Mouse (Mus musculus): ENCODE data around the gene Ccdc9. TPM values are rescaled to one million over a fixed set of nuclear protein-coding genes. Genes with fewer than 3 reads are reported as not detected.
"Not testable (repeated sequence)": the region's sequence is repeated elsewhere in the genome, so short reads cannot be mapped to it uniquely, and the experiment has no call there.

The Ccdc9 gene
- total RNA-seq, 4 experiments from 2014 or later, result 28.4 to 37.4 (median 32.2) TPM

- DNase-seq (ENCODE audit: low spot score in 2 of 2), result no peak
These were observed 22.1 kb upstream of the Ccdc9 start for GRCm38 (mm10) chr7:16308555-16309317.

GRCm38 (mm10) chr7:16308093-16308492 lies 21.5 kb upstream of the Ccdc9 start, which contains the start of gene Bbc3:
TSS of gene Bbc3 (plus strand) at chr7:16308393.
- DNase-seq (ENCODE audit: low spot score in 2 of 2), result not testable (repeated sequence)

- not testable (repeated sequence) for DNase-seq (ENCODE audit: low spot score in 2 of 2)
These were observed 20.5 kb upstream of the Ccdc9 start for GRCm38 (mm10) chr7:16307141-16307540.

GRCm38 (mm10) chr7:16299419-16300035 lies 12.9 kb upstream of the Ccdc9 start:
- peak; percentile 71 to 82 for DNase-seq (ENCODE audit: low spot score in 2 of 2)

- DNase-seq (ENCODE audit: low spot score in 2 of 2), result no peak
These were observed 12.3 kb upstream of the Ccdc9 start for GRCm38 (mm10) chr7:16298927-16299326.

- no peak for DNase-seq (ENCODE audit: low spot score in 2 of 2)
These were observed 11.0 kb upstream of the Ccdc9 start for GRCm38 (mm10) chr7:16297616-16298015.

- peak; percentile 85 to 86 for DNase-seq (ENCODE audit: low spot score in 2 of 2)
These were observed 10.3 kb upstream of the Ccdc9 start for GRCm38 (mm10) chr7:16296766-16297390.

- DNase-seq (ENCODE audit: low spot score in 2 of 2), result no peak
These were observed 9.6 kb upstream of the Ccdc9 start for GRCm38 (mm10) chr7:16296146-16296545.

- peak; percentile 67 to 82 for DNase-seq (ENCODE audit: low spot score in 2 of 2)
These were observed 8.8 kb upstream of the Ccdc9 start for GRCm38 (mm10) chr7:16295321-16295900.

GRCm38 (mm10) chr7:16294837-16295236 lies 8.2 kb upstream of the Ccdc9 start:
- DNase-seq (ENCODE audit: low spot score in 2 of 2), result peak; percentile 87 to 92

- no peak for DNase-seq (ENCODE audit: low spot score in 2 of 2)
These were observed 7.8 kb upstream of the Ccdc9 start for GRCm38 (mm10) chr7:16294346-16294745.

GRCm38 (mm10) chr7:16287791-16288190 lies 1.2 kb upstream of the Ccdc9 start:
- no peak for DNase-seq (ENCODE audit: low spot score in 2 of 2)

- DNase-seq (ENCODE audit: low spot score in 2 of 2), result no peak
These were observed 421 bp upstream of the Ccdc9 start for GRCm38 (mm10) chr7:16287016-16287415.

- DNase-seq (ENCODE audit: low spot score in 2 of 2), result peak; percentile 68 to 81
These were observed 1.1 kb downstream of the Ccdc9 start for GRCm38 (mm10) chr7:16285450-16286025.

- no peak for DNase-seq (ENCODE audit: low spot score in 2 of 2)
These were observed 1.7 kb downstream of the Ccdc9 start for GRCm38 (mm10) chr7:16284904-16285303.

GRCm38 (mm10) chr7:16284001-16284400 lies 2.6 kb downstream of the Ccdc9 start:
- no peak for DNase-seq (ENCODE audit: low spot score in 2 of 2)

- DNase-seq (ENCODE audit: low spot score in 2 of 2), result no peak
These were observed 4.3 kb downstream of the Ccdc9 start for GRCm38 (mm10) chr7:16282334-16282733.

- DNase-seq (ENCODE audit: low spot score in 2 of 2), result no peak
These were observed 5.9 kb downstream of the Ccdc9 start for GRCm38 (mm10) chr7:16280721-16281120.

- DNase-seq (ENCODE audit: low spot score in 2 of 2), result no peak
These were observed 11.4 kb downstream of the Ccdc9 start for GRCm38 (mm10) chr7:16274922-16275890.

GRCm38 (mm10) chr7:16273766-16274140 lies 12.8 kb downstream of the Ccdc9 start:
- DNase-seq (ENCODE audit: low spot score in 2 of 2), result peak in 1 of 2 experiments; percentile 38
